Mouse (Mus musculus) hindbrain, embryonic 10.5 days (tissue): ENCODE data around the gene Copg1. TPM values are rescaled to one million over a fixed set of nuclear protein-coding genes. Genes with fewer than 3 reads are reported as not detected.
A peak's percentile ranks its signal among the peaks of the same experiment; 100 is the strongest.

Experiments
- DNase-seq: peaks from one replicate; pipeline ENCODE4 v3.0.0-alpha.2; 2017; ENCODE audit warnings: low spot score
- H3K27ac ChIP-seq: fragments of 300-500 bp; sonication (generic); 2 replicates; pipeline ENCODE4 v1.5.1; 2016; ENCODE audit warnings: mild to moderate bottlenecking, moderate library complexity
- H3K27me3 ChIP-seq: fragments of 300-500 bp; sonication (generic); 2 replicates; pipeline ENCODE4 v1.6.1; 2016; ENCODE audit warnings: mild to moderate bottlenecking; ENCODE audit not compliant: poor library complexity, insufficient read depth, severe bottlenecking
- H3K36me3 ChIP-seq: fragments of 300-500 bp; sonication (generic); 2 replicates; pipeline ENCODE4 v1.6.1; 2016; ENCODE audit warnings: mild to moderate bottlenecking, moderate library complexity
- H3K4me1 ChIP-seq: fragments of 300-500 bp; sonication (generic); replicated peaks from 2 replicates; pipeline ENCODE4 v1.6.1; 2016; ENCODE audit warnings: mild to moderate bottlenecking
- H3K4me3 ChIP-seq: fragments of 300-500 bp; sonication (generic); 2 replicates; pipeline ENCODE4 v1.5.1; 2016; ENCODE audit warnings: mild to moderate bottlenecking, moderate library complexity
- H3K9me3 ChIP-seq: fragments of 300-500 bp; sonication (generic); 2 replicates; pipeline ENCODE4 v1.6.1; 2016; ENCODE audit warnings: mild to moderate bottlenecking, moderate library complexity
- WGBS: fragments of 180-500 bp; shearing (Covaris S2); methylation state at CpG from one replicate; pipeline ENCODE4 v1.1.7; 2016; 5-methylcytosine and 5-hydroxymethylcytosine counted together
- polyA plus RNA-seq: library from polyadenylated mRNA; unstranded; fragments of >200 nt; fragmentation: Nextera tagmentation; extraction: Ambion mirVana; gene quantifications from 2 replicates; pipeline ENCODE4 v1.2.1, GENCODE M21; 2016

Gene Copg1
- polyA plus RNA-seq, 1 experiment from 2014 or later, result 159 TPM

GRCm38 (mm10) chr6:87882221-87882620 is 5.4 kb upstream of the Copg1 start:
- no peaks in the 10 kb centered on the region for H3K36me3 ChIP-seq
- no peaks in the 10 kb centered on the region for H3K9me3 ChIP-seq
- DNase-seq, result no peak
- peaks cover under 1% of the 10 kb centered on the region; the same call in 1 of the 2 replicates for H3K4me1 ChIP-seq
- 77% methylated on average over 3 of the region's 3 CpGs for WGBS
- no peaks in the 10 kb centered on the region for H3K27me3 ChIP-seq
- H3K27ac ChIP-seq, result no peak overlapping the region
- H3K4me3 ChIP-seq, result no peak overlapping the region

- Histone ChIP-seq H3K36me3 (no peaks in the 10 kb centered on the region), H3K9me3 (no peaks in the 10 kb centered on the region), H3K4me1 (peaks cover 6% of the 10 kb centered on the region; the same call in 1 of the 2 replicates), H3K27me3 (no peaks in the 10 kb centered on the region), H3K4me3 (no peak overlapping the region), H3K27ac (no peak overlapping the region)
- WGBS, result 68% methylated on average over 4 of the region's 4 CpGs
- no peak for DNase-seq
Measured at GRCm38 (mm10) chr6:87882816-87883215, 4.8 kb upstream of the Copg1 start.

- 95% methylated on average over 1 of the region's 1 CpGs for WGBS
- H3K4me1 ChIP-seq, result peaks cover 17% of the 10 kb centered on the region
- no peak overlapping the region for H3K27ac ChIP-seq
- H3K36me3 ChIP-seq, result peaks cover 25% of the 10 kb centered on the region
- no peaks in the 10 kb centered on the region for H3K27me3 ChIP-seq
- no peaks in the 10 kb centered on the region for H3K9me3 ChIP-seq
- H3K4me3 ChIP-seq, result no peak overlapping the region
- no peak for DNase-seq
Measured at GRCm38 (mm10) chr6:87886721-87887120, 893 bp upstream of the Copg1 start.

- DNase-seq, result no peak
- Histone ChIP-seq H3K9me3 (no peaks in the 10 kb centered on the region), H3K4me3 (no peak overlapping the region), H3K4me1 (peaks cover 2% of the 10 kb centered on the region), H3K36me3 (peaks cover 97% of the 10 kb centered on the region), H3K27me3 (no peaks in the 10 kb centered on the region), H3K27ac (no peak overlapping the region)
- 87% methylated on average over 7 of the region's 7 CpGs for WGBS
Measured at GRCm38 (mm10) chr6:87893931-87894330, 6.3 kb downstream of the Copg1 start.

GRCm38 (mm10) chr6:87898028-87898427 is 10.4 kb downstream of the Copg1 start:
- DNase-seq, result no peak
- Histone ChIP-seq H3K27ac (no peak overlapping the region), H3K36me3 (peaks cover 100% of the 10 kb centered on the region), H3K4me1 (no peaks in the 10 kb centered on the region), H3K9me3 (no peaks in the 10 kb centered on the region), H3K27me3 (no peaks in the 10 kb centered on the region), H3K4me3 (no peak overlapping the region)
- 97% methylated on average over 10 of the region's 10 CpGs for WGBS

- no peaks in the 10 kb centered on the region for H3K9me3 ChIP-seq
- no peak overlapping the region for H3K4me3 ChIP-seq
- peak; percentile 29 for DNase-seq
- no peak overlapping the region for H3K27ac ChIP-seq
- peaks cover 99% of the 10 kb centered on the region for H3K36me3 ChIP-seq
- H3K4me1 ChIP-seq, result no peaks in the 10 kb centered on the region
- 77% methylated on average over 5 of the region's 5 CpGs for WGBS
- H3K27me3 ChIP-seq, result no peaks in the 10 kb centered on the region
Measured at GRCm38 (mm10) chr6:87906632-87907031, 19.0 kb downstream of the Copg1 start.

- Histone ChIP-seq H3K27ac (no peak overlapping the region), H3K4me1 (peaks cover 6% of the 10 kb centered on the region; the same call in 1 of the 2 replicates), H3K9me3 (no peaks in the 10 kb centered on the region), H3K4me3 (no peak overlapping the region), H3K36me3 (peaks cover 91% of the 10 kb centered on the region), H3K27me3 (no peaks in the 10 kb centered on the region)
- DNase-seq, result no peak
- WGBS, result 91% methylated on average over 6 of the region's 6 CpGs
Measured at GRCm38 (mm10) chr6:87909181-87909580, 21.6 kb downstream of the Copg1 start.

GRCm38 (mm10) chr6:87911559-87911958 is 23.9 kb downstream of the Copg1 start:
- DNase-seq, result no peak
- peaks cover 74% of the 10 kb centered on the region for H3K36me3 ChIP-seq
- no peaks in the 10 kb centered on the region for H3K27me3 ChIP-seq
- no peaks in the 10 kb centered on the region for H3K9me3 ChIP-seq
- 87% methylated on average over 6 of the region's 6 CpGs for WGBS
- no peak overlapping the region for H3K4me3 ChIP-seq
- H3K4me1 ChIP-seq, result peaks cover 19% of the 10 kb centered on the region
- H3K27ac ChIP-seq, result no peak overlapping the region

- peaks cover 74% of the 10 kb centered on the region for H3K36me3 ChIP-seq
- peak within 1 kb of the TSS; percentile 91 for H3K27ac ChIP-seq
- no peaks in the 10 kb centered on the region for H3K9me3 ChIP-seq
- H3K4me3 ChIP-seq, result peak within 1 kb of the TSS; percentile 79
- H3K4me1 ChIP-seq, result peaks cover 19% of the 10 kb centered on the region
- WGBS, result under 1% methylated on average over 62 of the region's 62 CpGs
- peak; percentile 73 for DNase-seq
- no peaks in the 10 kb centered on the region for H3K27me3 ChIP-seq
Measured at GRCm38 (mm10) chr6:87913661-87914325, 26.2 kb downstream of the Copg1 start, which contains the start of gene Hmces. Gene Hmces, plus strand, starts transcription at chr6:87913935.

GRCm38 (mm10) chr6:87914326-87915102 is 26.9 kb downstream of the Copg1 start:
- H3K27me3 ChIP-seq, result no peaks in the 10 kb centered on the region
- H3K27ac ChIP-seq, result peak overlapping the region; percentile 91
- peaks cover 74% of the 10 kb centered on the region for H3K36me3 ChIP-seq
- H3K4me1 ChIP-seq, result peaks cover 19% of the 10 kb centered on the region
- peak; percentile 69 for DNase-seq
- H3K4me3 ChIP-seq, result peak overlapping the region; percentile 79
- WGBS, result 4% methylated on average over 35 of the region's 35 CpGs
- no peaks in the 10 kb centered on the region for H3K9me3 ChIP-seq

GRCm38 (mm10) chr6:87915939-87916338 is 28.3 kb downstream of the Copg1 start:
- no peak overlapping the region for H3K27ac ChIP-seq
- 90% methylated on average over 5 of the region's 5 CpGs for WGBS
- no peaks in the 10 kb centered on the region for H3K9me3 ChIP-seq
- no peaks in the 10 kb centered on the region for H3K27me3 ChIP-seq
- no peak for DNase-seq
- no peak overlapping the region for H3K4me3 ChIP-seq
- H3K4me1 ChIP-seq, result peaks cover 19% of the 10 kb centered on the region
- peaks cover 73% of the 10 kb centered on the region for H3K36me3 ChIP-seq

GRCm38 (mm10) chr6:87921201-87921600 is 33.6 kb downstream of the Copg1 start:
- H3K4me3 ChIP-seq, result no peak overlapping the region
- no peaks in the 10 kb centered on the region for H3K27me3 ChIP-seq
- no peak overlapping the region for H3K27ac ChIP-seq
- 97% methylated on average over 4 of the region's 4 CpGs for WGBS
- no peaks in the 10 kb centered on the region for H3K9me3 ChIP-seq
- DNase-seq, result no peak
- peaks cover 91% of the 10 kb centered on the region for H3K36me3 ChIP-seq
- H3K4me1 ChIP-seq, result no peaks in the 10 kb centered on the region

GRCm38 (mm10) chr6:87923624-87924023 is 36.0 kb downstream of the Copg1 start:
- no peak overlapping the region for H3K27ac ChIP-seq
- H3K4me1 ChIP-seq, result no peaks in the 10 kb centered on the region
- WGBS, result 87% methylated on average over 1 of the region's 1 CpGs
- no peaks in the 10 kb centered on the region for H3K9me3 ChIP-seq
- no peak for DNase-seq
- no peaks in the 10 kb centered on the region for H3K27me3 ChIP-seq
- no peak overlapping the region for H3K4me3 ChIP-seq
- H3K36me3 ChIP-seq, result peaks cover 80% of the 10 kb centered on the region
